Mouse (Mus musculus) urinary bladder, postnatal 0 days (tissue): ENCODE results near the gene Tceal5. TPM values are rescaled to one million over a fixed set of nuclear protein-coding genes. Genes with fewer than 3 reads are reported as not detected.

Experiments used
- microRNA-seq: library from miRNA; unstranded; fragments of <30 nt; microRNA quantifications from one replicate; pipeline ENCODE4, GENCODE M21; 2016
- polyA plus RNA-seq: library from polyadenylated mRNA; unstranded; fragments of >200 nt; fragmentation: Nextera tagmentation; extraction: Ambion mirVana; gene quantifications from 2 replicates; pipeline ENCODE4 v1.2.1, GENCODE M21; 2015

Gene Tceal5
- 3.3 and 3.8 TPM in 2 replicates for polyA plus RNA-seq

GRCm38 (mm10) chrX:136203664-136204066 lies at the start of gene Tceal5:
Tceal5 (minus strand) TSS chrX:136203876.

DNA sequence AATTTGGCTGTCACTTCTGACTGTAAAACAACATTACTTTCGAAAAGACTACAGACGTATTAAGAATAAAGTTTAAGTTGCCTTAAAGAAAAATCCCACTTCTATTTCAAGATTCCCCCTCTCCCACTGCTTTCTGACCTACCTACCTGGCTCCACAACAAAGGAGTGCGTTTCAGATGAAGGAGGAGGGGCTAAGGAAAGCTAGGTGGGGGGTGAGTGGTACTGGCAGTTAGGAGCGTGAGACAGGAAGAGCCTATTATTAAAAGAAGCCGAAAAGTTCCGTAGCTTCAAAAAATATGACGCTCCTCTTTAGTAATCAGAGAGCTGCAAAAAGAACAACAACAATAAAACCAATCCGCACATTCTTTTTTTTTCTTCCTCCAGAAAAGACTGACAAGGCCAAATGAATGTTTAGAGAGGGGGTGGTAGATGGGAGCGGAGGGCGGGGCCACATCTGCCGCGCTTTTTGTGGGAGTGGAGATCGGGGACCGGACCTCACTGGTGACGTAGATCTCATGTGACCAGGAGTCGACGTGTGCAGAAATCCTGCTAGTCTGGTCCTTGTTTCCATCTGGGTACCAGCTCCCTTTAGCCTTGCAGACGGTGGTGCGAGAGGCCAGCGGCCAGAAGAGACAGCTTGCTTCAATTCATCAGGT lies 41.0 kb upstream of the Tceal5 start, which contains the start of gene Tceal9:
Gene Tceal9 (plus strand): TSS at position 506 of the 656 bp plus-strand sequence.

GRCm38 (mm10) chrX:136214729-136215677 lies 11.3 kb upstream of the Tceal5 start, which contains the start of the genes Tceal7 and Bex1:
Tceal7 (plus strand) TSS chrX:136214779.
Bex1 (minus strand) TSS chrX:136215513.

DNA sequence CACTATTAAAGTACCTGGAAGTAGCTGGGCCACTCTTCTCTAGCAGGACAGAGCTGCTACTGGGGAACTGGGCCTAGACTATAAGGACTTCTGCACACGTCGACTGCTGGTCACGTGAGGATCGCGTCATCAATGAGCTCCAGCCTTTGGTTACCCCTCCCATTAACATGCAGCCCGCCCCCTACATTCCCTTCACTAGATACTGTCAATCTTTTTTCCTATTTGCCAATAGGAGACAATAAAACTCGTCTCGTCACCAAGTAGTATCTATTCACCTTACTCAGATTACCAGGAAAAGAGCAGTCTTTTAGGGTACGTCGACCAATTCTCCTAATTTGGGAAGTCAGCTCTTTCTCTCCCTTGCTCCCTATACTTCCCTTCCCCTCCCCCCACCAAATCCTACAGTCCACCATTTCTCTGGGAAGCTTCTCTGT lies 31.5 kb downstream of the Tceal5 start, which contains the start of gene Tceal8:
Gene Tceal8 (minus strand): TSS at position 225 of the 434 bp plus-strand sequence.

Small RNAs within 50 kb of the gene (microRNA-seq; reads per million reads assigned to microRNA genes)
- gene Mir6383 = not detected

Other genes starting within 250 kb of the Tceal5 start
- gene Arxes2, start 210.1 kb downstream of the Tceal5 start, polyA plus RNA-seq = 35.2 and 48.2 TPM in 2 replicates
- 13.2 and 17.6 TPM in 2 replicates for gene Arxes1, start 170.5 kb downstream of the Tceal5 start, polyA plus RNA-seq
- 5.6 and 6.0 TPM in 2 replicates for gene Bex2, start 135.6 kb downstream of the Tceal5 start, polyA plus RNA-seq
- gene Nxf3, start 118.6 kb downstream of the Tceal5 start, polyA plus RNA-seq = 0.05 and 0.11 TPM in 2 replicates
- 15.6 and 23.3 TPM in 2 replicates for gene Bex4, start 64.9 kb downstream of the Tceal5 start, polyA plus RNA-seq
- 109 and 150 TPM in 2 replicates for gene Tceal8, start 31.5 kb downstream of the Tceal5 start, polyA plus RNA-seq
- gene Tceal7, start 10.9 kb upstream of the Tceal5 start, polyA plus RNA-seq = 0.13 and 0.17 TPM in 2 replicates
- gene Bex1, start 11.6 kb upstream of the Tceal5 start, polyA plus RNA-seq = 9.6 and 14.0 TPM in 2 replicates
- gene Tceal9, start 41.2 kb upstream of the Tceal5 start, polyA plus RNA-seq = 311 and 374 TPM in 2 replicates
- gene Bex3, start 66.4 kb upstream of the Tceal5 start, polyA plus RNA-seq = 180 and 207 TPM in 2 replicates